Mouse (Mus musculus) fat pad, adult 2 months (tissue): Measurements from ENCODE around the gene Stat5a.

Experiments
- DNase-seq: peaks from one replicate; pipeline ENCODE4 v3.0.0-alpha.2; 2011; ENCODE audit warnings: low read depth, low spot score; ENCODE audit errors: extremely low read depth

Stat5a gene

DNA sequence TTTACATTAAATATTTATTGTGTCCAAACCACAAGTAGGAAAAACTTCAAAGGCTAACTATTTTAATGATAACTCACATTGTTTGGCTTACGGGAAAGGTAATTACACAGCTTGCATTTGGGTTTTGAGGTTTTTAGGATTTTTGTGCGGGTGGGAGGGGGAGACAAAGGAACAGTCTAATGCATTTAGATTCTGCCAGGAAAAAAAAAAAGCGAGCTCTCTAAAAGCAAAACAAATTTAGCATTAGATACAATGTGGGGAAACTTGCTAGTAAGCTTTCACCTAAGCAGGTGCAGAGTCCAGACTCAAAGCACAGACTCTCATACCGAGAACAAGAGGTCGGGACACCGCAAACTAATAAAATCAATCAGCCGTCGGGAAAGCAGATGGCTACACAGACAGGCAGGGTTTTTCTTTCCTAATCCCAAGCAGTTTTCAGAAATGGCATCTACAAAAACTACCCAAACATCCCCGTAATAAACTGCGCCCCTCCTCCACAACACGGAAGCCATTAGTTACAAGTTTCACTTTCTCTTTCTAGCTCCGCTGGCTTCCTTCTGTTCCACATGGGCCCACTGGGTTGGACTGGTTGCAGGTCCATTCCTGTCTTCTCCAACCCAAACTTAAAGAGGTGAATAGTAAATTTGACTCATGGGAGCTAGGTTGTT lies 72.2 kb downstream of the Stat5a start:
- no peak for DNase-seq
